Mouse (Mus musculus) spleen, adult 18-20 months (tissue): Measurements from ENCODE around the gene Ttc37.

Experiments
- DNase-seq, 2 experiments: peaks; one replicate each; pipeline ENCODE4 v3.0.0; 2022; ENCODE audit warnings: mixed read lengths in 2 of 2

Gene Ttc37

DNA sequence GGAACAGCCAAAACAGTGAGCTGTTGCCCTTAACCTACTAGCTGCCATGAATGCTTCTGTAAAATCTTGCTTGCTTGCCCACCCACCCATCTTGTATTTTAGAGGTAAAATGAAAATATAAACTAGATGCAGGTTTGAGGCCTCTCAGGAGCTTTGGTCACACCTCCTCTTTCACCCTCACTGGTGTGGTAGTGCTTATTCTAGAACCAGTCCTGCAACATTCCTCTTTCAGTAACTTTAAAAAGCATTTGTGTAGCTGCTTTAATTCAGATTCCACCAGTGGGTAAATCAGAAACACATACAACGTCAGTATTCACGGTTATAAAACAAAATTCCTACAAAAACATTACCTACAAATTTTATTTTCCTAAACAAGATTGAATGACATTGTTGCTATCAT is 62.1 kb downstream of the Ttc37 start:
- DNase-seq, result no peak

GRCm38 (mm10) chr13:76174297-76174696 is 75.8 kb downstream of the Ttc37 start:
- DNase-seq, result no peak

- DNase-seq, result no peak
These were observed 80.2 kb downstream of the Ttc37 start for GRCm38 (mm10) chr13:76178700-76179099.

DNA sequence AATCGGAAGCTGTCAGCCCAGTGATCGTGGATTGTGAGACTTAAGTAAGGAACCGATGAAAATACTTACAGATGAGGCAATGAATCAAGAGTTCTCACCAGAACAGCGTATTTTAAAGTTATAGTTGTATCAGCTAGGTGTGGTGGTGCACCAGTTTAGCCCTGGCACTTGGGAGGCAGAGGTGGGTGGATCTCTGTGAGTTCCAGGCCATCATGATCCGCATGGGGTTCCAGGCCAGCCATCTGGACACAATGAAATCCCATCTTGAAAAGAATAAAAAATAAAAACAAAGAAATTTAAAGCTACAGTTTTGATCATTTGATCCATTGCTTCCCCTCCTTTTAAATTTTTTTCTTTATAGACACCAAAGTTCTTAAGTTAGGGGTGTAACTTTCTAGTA is 89.1 kb downstream of the Ttc37 start:
- no peak for DNase-seq

GRCm38 (mm10) chr13:76189190-76189589 is 90.7 kb downstream of the Ttc37 start:
- DNase-seq, result no peak

GRCm38 (mm10) chr13:76190273-76190672 is 91.7 kb downstream of the Ttc37 start:
- DNase-seq, result no peak

GRCm38 (mm10) chr13:76194937-76195336 is 96.4 kb downstream of the Ttc37 start:
- DNase-seq, result no peak

DNA sequence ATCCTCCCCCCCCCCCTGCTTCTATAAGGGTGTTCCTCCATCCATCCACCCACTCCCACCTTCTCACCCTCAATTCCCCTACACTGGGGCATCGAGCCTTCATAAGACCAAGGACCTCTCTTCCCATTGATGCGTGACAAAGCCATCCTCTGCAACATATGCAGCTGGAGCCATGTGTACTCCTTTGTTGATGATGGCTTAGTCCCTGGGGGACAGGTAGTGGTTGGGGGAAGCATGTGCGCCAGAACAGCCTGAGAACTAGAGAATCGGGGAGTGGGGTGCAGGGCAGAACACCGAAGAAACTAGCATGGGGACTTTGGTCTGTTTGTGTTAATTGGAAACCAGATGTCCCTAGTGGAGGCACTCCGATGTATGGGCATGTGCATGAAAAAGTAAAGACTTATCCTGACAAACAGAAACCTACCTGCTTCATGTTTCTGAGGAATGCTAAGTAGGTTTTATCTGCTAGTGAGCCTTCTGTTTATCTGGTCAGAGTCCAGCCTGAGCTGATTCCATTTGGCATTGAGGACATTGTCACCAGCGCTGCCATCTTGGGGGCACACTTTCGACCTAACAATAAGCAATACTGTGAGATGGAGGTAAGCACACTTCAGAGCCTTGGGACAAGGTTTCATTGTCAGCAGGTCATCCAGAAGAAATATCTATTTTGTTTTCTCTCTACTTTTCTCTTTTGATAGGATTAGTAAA is 97.1 kb downstream of the Ttc37 start:
- no peak for DNase-seq

DNA sequence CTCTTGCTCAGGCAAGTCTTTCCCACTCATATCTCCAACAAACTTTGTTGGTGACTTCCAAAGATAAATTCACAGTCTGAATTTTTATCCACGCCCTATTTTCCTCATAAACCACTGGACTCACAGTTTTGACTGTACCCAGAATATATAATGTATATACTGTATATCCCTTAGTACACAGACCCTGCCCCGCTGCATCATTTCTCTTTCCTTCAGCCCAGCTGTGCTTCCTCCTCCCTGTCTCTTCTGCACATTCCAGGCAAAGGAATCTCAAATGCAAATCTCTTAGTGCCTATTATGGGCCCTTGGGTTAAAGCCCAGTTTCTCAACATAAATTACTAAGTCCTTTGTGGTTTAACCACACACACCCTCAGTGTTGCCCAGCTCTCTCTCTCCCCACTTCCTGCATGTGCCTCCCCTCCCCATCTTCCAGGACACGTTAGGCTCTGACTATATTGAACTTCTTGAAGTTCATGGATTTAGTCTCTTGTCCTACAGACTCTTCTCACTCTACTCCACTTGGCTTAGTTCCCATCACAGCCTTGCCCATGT is 98.8 kb downstream of the Ttc37 start:
- no peak for DNase-seq

- no peak for DNase-seq
These were observed 101.4 kb downstream of the Ttc37 start for GRCm38 (mm10) chr13:76199943-76200342.

DNA sequence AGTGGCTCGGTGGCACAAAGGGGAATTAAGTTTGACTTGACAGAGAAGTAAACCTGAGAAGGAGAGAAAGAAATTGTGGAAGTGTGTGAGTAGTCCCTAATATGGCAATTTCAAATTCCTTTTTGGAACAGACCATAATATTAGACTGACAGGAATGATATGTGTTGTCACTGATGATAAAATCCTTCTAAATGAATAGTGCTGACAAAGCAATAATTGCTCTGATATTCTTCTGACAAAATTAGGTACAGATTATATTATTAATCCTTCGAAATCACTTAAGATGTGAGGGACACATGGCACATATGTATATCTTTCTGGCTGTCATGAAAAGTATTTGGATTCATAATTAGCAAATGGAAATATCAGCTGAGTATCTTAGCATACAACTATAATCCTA is 116.4 kb downstream of the Ttc37 start:
- DNase-seq, result no peak

- no peak for DNase-seq
These were observed 116.9 kb downstream of the Ttc37 start for GRCm38 (mm10) chr13:76215397-76215796.
